Mouse (Mus musculus) fibroblast of lung, adult 2 months (primary cell): Measurements from ENCODE around the gene Pde11a.

Source experiments
- DNase-seq: peaks from one replicate; pipeline ENCODE4 v3.0.0-alpha.2; 2011; ENCODE audit warnings: low read depth

Gene Pde11a

GRCm38 (mm10) chr2:76090506-76090905 lies 248.1 kb downstream of the Pde11a start:
- no peak for DNase-seq

- DNase-seq = no peak
Observed at GRCm38 (mm10) chr2:76088844-76089243, 249.7 kb downstream of the Pde11a start.

GRCm38 (mm10) chr2:76088413-76088812 lies 250.2 kb downstream of the Pde11a start:
- no peak for DNase-seq

GRCm38 (mm10) chr2:76087170-76087569 lies 251.4 kb downstream of the Pde11a start:
- no peak for DNase-seq

- no peak for DNase-seq
Observed at GRCm38 (mm10) chr2:76084982-76085381, 253.6 kb downstream of the Pde11a start.

GRCm38 (mm10) chr2:76083901-76084300 lies 254.7 kb downstream of the Pde11a start:
- no peak for DNase-seq

GRCm38 (mm10) chr2:76083396-76083795 lies 255.2 kb downstream of the Pde11a start:
- DNase-seq = no peak

- no peak for DNase-seq
Observed at GRCm38 (mm10) chr2:76081991-76082390, 256.6 kb downstream of the Pde11a start.

GRCm38 (mm10) chr2:76080549-76080948 lies 258.0 kb downstream of the Pde11a start:
- no peak for DNase-seq

GRCm38 (mm10) chr2:76076838-76077237 lies 261.7 kb downstream of the Pde11a start:
- DNase-seq = no peak

- DNase-seq = no peak
Observed at GRCm38 (mm10) chr2:76076047-76076446, 262.5 kb downstream of the Pde11a start.

GRCm38 (mm10) chr2:76073079-76073478 lies 265.5 kb downstream of the Pde11a start:
- DNase-seq = no peak

- peak; percentile 47 for DNase-seq
Observed at GRCm38 (mm10) chr2:76070432-76071306, 267.9 kb downstream of the Pde11a start.

- no peak for DNase-seq
Observed at GRCm38 (mm10) chr2:76069238-76069637, 269.3 kb downstream of the Pde11a start.

GRCm38 (mm10) chr2:76068155-76068554 lies 270.4 kb downstream of the Pde11a start:
- no peak for DNase-seq

GRCm38 (mm10) chr2:76067144-76067543 lies 271.4 kb downstream of the Pde11a start:
- DNase-seq = no peak

GRCm38 (mm10) chr2:76065292-76065691 lies 273.3 kb downstream of the Pde11a start:
- DNase-seq = no peak

GRCm38 (mm10) chr2:76064078-76064477 lies 274.5 kb downstream of the Pde11a start:
- no peak for DNase-seq

GRCm38 (mm10) chr2:76060207-76060606 lies 278.4 kb downstream of the Pde11a start:
- DNase-seq = no peak

- no peak for DNase-seq
Observed at GRCm38 (mm10) chr2:76059595-76059994, 279.0 kb downstream of the Pde11a start.

- DNase-seq = no peak
Observed at GRCm38 (mm10) chr2:76058661-76059467, 279.7 kb downstream of the Pde11a start.

GRCm38 (mm10) chr2:76057555-76057954 lies 281.0 kb downstream of the Pde11a start:
- DNase-seq = no peak

GRCm38 (mm10) chr2:76053748-76054331 lies 284.7 kb downstream of the Pde11a start:
- DNase-seq = no peak
